Mouse (Mus musculus) brain, embryonic 18.5 days (tissue): ENCODE results near the gene Strn3.

Experiments
- DNase-seq: peaks from one replicate; pipeline ENCODE4 v3.0.0-alpha.2; 2012; ENCODE audit warnings: low read depth, low spot score

The Strn3 gene

GRCm38 (mm10) chr12:51691845-51692632 is at the start of gene Strn3:
Strn3 (minus strand) TSS chr12:51691897.
- peak; percentile 93 for DNase-seq

- no peak for DNase-seq
Measured at GRCm38 (mm10) chr12:51736807-51737206, 45.1 kb upstream of the Strn3 start.

GRCm38 (mm10) chr12:51736381-51736780 is 44.7 kb upstream of the Strn3 start:
- DNase-seq, result no peak

DNA sequence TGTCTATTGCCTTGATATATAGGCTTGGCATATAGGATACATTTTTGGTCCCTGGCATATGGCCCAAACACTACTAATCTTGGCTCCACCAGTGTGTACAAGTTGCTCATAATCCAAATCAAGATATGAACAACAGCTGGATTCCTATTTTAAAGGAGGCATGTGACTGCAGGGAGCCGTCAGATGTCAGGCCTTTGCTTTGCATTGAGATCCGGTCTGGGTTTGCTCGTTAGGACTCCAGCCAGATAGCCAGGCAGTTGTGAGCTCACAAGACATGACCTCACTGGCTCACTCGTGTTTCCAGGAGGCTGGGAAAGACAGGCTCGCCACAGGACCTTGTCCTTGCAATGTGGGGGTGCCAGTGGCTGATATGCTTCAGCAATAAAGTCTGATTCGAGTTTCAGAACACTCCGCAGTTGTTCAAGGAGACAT is 44.2 kb upstream of the Strn3 start:
- no peak for DNase-seq

DNA sequence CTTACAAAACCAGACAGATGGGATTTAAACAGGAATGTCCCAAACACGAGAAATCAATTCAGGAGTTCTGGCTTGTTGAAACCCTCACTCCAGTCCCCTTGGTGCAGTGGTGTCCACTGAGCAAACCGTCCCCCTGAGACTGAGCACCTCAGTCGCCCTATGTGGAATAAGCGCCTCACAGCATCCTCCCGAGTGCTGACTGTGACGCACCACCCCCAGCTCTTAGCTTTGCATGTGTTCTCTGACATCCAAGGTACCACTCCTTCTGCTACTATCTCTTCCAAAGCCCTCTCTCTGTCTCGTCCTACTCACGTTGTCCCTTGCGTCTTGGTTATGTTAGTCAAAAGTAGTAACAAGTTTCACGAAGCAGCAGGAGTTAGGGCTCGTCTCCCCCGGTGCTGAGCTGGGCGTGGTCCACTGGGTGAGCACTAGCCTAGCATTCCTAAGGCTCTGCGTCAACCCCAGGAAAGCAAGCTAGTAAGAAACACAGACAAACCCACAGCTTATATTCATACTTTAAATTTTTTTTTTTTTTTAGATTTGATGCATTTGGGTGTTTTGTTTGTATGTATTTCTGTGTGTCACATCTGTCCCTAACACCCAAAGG is 43.0 kb upstream of the Strn3 start:
- DNase-seq, result no peak

GRCm38 (mm10) chr12:51729827-51730226 is 38.1 kb upstream of the Strn3 start:
- DNase-seq, result no peak

- no peak for DNase-seq
Measured at GRCm38 (mm10) chr12:51729058-51729457, 37.4 kb upstream of the Strn3 start.

DNA sequence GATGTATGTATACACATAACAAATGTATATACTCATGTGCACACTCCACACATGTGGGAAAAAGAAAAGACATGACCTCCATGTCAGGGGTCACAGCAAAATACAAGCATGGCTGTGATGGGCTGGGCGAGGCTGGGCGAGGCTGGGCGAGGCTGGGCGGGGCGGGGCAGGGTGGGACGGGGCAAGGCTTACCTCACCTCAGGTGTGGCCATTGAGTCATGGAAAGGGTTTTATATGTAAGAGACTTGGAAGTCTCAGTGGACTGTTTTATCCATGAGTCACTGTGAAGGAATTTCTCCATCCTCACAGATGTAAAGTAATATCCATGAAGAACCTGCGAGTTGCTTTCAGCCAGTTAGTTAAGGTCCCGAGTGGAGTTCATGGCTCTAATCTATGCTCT is 30.1 kb upstream of the Strn3 start:
- no peak for DNase-seq

DNA sequence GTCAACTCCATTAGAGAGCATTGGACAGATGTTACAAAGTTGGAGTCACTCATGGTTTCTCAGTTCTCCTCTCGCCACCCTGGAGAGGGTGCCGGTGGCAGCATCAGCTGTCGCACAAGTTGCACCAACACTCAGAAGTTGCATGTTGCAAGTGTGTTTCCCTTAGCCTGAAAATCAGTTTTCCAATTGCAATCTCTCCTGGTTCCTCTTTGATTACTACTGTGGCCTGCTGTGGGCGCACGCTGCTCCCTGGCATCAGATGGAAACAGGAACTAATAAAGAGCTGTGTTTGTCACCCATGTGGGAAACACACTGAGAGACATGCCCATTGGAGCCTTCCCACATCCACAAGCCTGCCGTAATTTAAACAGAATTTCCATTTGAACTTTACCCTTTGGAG is 26.9 kb upstream of the Strn3 start:
- no peak for DNase-seq

- DNase-seq, result no peak
Measured at GRCm38 (mm10) chr12:51712685-51713084, 21.0 kb upstream of the Strn3 start.

DNA sequence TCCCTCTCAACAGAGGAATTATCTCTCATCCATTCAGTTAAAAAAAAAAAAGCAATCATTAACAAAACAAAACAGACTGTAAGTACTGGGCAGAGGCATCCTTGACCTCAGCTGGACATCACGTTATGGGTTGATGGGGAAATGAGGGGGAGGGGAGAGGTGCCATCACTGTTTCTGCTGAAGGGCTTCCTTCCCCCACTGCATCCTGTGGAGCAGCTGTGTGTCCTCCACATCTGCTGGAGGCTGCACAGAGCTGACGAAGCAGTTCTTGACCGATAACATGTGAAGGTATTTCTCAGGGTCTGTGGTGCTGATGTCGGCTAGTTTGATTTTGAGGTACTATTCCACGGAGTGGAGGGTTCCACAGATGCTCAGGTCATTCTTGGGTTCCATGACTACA is 18.5 kb upstream of the Strn3 start:
- no peak for DNase-seq

DNA sequence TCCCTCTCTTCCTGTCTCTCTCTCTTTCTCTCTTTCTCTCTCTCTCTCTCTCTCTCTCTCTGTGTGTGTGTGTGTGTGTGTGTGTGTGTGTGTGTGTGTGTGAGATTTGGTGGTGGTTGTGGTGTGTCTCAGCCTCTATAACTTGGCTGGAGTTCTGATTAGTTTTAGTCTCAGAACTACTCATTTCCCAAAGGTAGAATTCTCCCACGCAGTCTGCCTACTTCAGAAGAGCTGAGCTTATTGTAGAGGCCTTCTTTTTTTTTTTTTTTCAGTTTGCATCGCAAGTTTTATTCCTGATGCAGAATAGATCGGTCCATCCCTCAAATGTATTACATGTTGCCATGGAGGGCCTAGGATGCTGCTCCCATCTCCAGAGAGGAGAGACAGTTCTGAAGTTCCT is 18.0 kb upstream of the Strn3 start:
- no peak for DNase-seq

- no peak for DNase-seq
Measured at GRCm38 (mm10) chr12:51708941-51709686, 17.4 kb upstream of the Strn3 start.

DNA sequence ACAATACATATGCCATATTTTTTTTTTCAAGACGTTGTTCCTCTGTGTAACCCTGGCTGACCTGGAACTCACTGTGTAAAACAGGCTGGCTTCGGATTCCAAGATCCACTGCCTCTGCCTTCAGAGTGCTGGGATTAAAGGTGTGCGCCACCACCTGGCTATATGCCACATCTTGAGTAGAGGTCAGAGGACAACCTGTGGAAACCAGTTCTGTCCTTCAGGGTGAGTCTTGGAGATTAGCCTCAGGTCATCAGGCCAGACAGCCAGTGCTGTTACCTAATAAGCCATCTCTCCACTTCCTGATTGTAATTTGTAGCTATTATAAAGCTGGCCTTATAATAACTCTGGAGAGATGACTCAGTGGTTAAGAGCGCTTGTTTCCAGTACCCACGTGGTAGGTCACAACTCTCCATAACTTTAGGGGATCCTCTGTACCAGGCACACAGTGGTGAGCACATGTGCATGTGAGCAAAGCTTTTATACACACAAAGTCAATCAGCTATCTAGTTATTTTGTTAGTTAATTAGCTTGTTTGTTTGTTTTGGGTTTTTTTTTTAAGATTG is 15.1 kb upstream of the Strn3 start:
- no peak for DNase-seq

GRCm38 (mm10) chr12:51705778-51706177 is 14.1 kb upstream of the Strn3 start:
- DNase-seq, result no peak

- no peak for DNase-seq
Measured at GRCm38 (mm10) chr12:51704572-51704971, 12.9 kb upstream of the Strn3 start.

DNA sequence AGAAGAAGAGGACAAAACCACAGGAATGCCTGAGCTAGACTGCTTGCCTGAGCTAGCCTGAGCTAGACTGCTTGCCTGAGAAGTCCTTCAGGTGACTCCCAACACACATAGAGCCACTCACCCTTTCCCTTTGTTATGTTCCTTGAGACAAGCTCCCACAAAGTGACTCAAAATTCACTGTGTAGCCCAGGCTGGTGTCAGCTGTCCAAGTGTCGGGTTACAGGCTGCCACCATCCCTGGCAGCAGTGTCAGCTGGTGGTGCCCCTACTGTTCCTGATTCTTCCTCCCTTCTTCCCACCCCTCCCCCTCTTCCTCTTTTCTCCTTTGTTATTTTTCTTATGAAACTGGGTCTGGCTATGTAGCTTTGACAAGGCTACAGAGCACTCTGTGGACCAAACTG is 12.2 kb upstream of the Strn3 start:
- DNase-seq, result no peak

GRCm38 (mm10) chr12:51701723-51702122 is 10.0 kb upstream of the Strn3 start:
- DNase-seq, result no peak

DNA sequence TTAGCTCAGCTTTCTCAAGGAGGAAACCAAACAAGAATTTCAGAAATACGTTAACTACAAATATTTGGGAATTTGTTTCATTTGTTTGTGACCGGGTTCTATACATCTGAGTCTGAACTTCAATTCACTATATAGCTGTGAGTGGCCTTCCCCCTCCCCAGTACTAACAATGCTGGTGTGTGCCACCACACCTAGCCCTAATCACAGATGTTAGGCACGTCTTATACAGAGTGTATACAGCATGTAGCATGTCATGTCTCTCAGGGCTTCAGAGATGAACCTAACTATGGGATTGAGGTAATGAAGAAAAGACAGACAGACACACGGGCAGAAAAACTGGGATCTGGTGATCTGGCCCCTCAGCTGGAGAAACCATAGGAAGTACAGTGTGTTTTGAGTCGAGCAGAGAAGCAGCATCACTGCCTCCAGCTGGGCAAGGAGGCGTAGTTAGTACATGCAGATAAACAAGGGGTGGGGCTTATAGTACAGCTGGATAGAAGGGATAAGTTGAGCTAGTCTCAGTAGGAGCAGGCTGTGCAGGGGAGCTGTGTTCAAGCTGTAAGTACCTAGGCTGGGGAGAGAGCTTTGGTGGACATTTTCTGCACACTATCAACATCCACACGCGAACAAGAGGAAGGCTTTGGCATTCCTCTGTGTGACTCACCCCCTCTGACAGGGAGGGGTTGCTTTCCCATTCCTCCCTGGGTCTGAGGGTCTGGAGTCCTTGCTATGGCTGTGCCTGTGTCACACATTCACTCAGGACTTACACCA is 8.1 kb upstream of the Strn3 start:
- DNase-seq, result no peak

GRCm38 (mm10) chr12:51696157-51696556 is 4.5 kb upstream of the Strn3 start:
- no peak for DNase-seq

DNA sequence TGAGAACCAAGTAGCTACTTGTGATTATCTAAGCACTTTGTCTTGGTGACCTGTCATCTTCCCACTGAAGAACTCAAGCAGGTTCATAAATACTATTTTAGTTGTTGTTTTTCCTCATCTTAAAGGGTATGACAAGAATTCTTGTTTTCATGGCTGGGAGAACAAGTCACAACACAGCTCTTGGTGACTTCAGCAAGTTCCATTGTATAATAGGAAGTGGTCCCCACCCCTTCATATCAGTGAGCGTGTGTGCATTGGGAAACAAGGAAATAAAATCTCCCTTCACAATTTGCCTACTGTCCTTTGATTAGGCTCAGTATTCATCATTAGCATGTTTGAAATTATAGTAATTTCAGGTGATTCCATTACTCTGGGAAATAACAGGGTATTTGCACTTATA is 3.3 kb upstream of the Strn3 start:
- DNase-seq, result no peak

GRCm38 (mm10) chr12:51694096-51694495 is 2.4 kb upstream of the Strn3 start:
- no peak for DNase-seq
